Mouse (Mus musculus): ENCODE measurements around the gene Gabpb2.

GRCm38 (mm10) chr3:95208286-95208685 lies 9.4 kb downstream of the Gabpb2 start:
- TF ChIP-seq GATA1 (IDR thresholded peaks at IDR 0.05; ENCODE audit: low read depth, low read length) (no peak), CHD2 (IDR thresholded peaks at IDR 0.05; ENCODE audit: low read length) (no peak), EP300 (IDR thresholded peaks at IDR 0.05; ENCODE audit: low read depth in 1 of 2, low read length in 2 of 2) (no peak), CTCF (IDR thresholded peaks at IDR 0.05 in 2 of 3, conservative IDR thresholded peaks at IDR 0.05 in 1 of 3; ENCODE audit: control insufficient read depth in 1 of 3, insufficient read depth in 1 of 3, low read depth in 2 of 3, low read length in 3 of 3, poor library complexity in 1 of 3, severe bottlenecking in 1 of 3) (no peak), POLR2A (IDR thresholded peaks at IDR 0.05; ENCODE audit: control insufficient read depth in 1 of 2, insufficient read depth in 1 of 2, low read depth in 1 of 2, low read length in 2 of 2, poor library complexity in 1 of 2) (0 out of 4 replicates have a peak, but pooled peaks of 1 of the 2 experiments have one; percentile 13), TCF12 (IDR thresholded peaks at IDR 0.05; ENCODE audit: low read depth, low read length) (no peak), E2F4 (IDR thresholded peaks at IDR 0.05; ENCODE audit: borderline replicate concordance, low read depth, low read length) (no peak), POLR2AphosphoS5 (IDR thresholded peaks at IDR 0.05; ENCODE audit: borderline replicate concordance, low read depth, low read length) (no peak), POLR2AphosphoS2 (IDR thresholded peaks at IDR 0.05; ENCODE audit: low read length) (no peak), TAL1 (IDR thresholded peaks at IDR 0.05; ENCODE audit: low read length) (no peak)
